ENCODE assay signal across 25 mouse cellular contexts in genomic region chr16:30280676-30281297, GRCm38 (mm10). TPM values are rescaled to one million over a fixed set of nuclear protein-coding genes. Genes with fewer than 3 reads are reported as not detected.
DNase-seq lines count a peak whose midpoint lies in the region; ATAC-seq and TF ChIP-seq lines count a peak whose summit lies in the region.
"Had no signal": no experiment of that assay in that cellular context is flagged by ENCODE, and none has a peak within 500 bp of the region (broad histone marks: within the 10 kb centered on the region; RNA-seq: fewer than 3 reads in every experiment).

No protein-coding gene starts in this region.

- peak overlapping the region; percentile 10 for H3K4me2 ChIP-seq in embryonic facial prominence, embryonic 12.5 days (replicated peaks)
- H3K4me2 ChIP-seq in limb, embryonic 12.5 days, result peak overlapping the region; percentile 42
- no peak overlapping the region for H3K4me2 ChIP-seq in hindbrain, embryonic 11.5 days (replicated peaks; ENCODE audit: low read depth, low read length)
- H3K4me2 ChIP-seq: forebrain, embryonic 13.5 days; lung, embryonic 15.5 days had no signal

- peak overlapping the region; percentile 53 for H3K4me3 ChIP-seq in E14TG2a.4 (replicated peaks; ENCODE audit: low read length)
- H3K4me3 ChIP-seq in embryonic facial prominence, embryonic 12.5 days, result no peak overlapping the region
- no peak overlapping the region for H3K4me3 ChIP-seq in limb, embryonic 12.5 days (replicated peaks)
- no peak overlapping the region for H3K4me3 ChIP-seq in hindbrain, embryonic 11.5 days (ENCODE audit: low read depth, low read length)
- H3K4me3 ChIP-seq in heart, adult 2 months, result no peak overlapping the region
- H3K4me3 ChIP-seq: forebrain, embryonic 13.5 days; gastrocnemius, adult 2 months; hindbrain, embryonic 10.5 days; lung, embryonic 15.5 days had no signal

- H3K4me1 ChIP-seq in E14TG2a.4 (replicated peaks; ENCODE audit: low read depth, low read length), result peaks cover 86% of the 10 kb centered on the region
- H3K4me1 ChIP-seq in embryonic facial prominence, embryonic 12.5 days, result peaks cover 43% of the 10 kb centered on the region
- peaks cover 53% of the 10 kb centered on the region for H3K4me1 ChIP-seq in limb, embryonic 12.5 days (replicated peaks)
- no peaks in the 10 kb centered on the region; the same call in 1 of the 2 replicates for H3K4me1 ChIP-seq in hindbrain, embryonic 11.5 days (replicated peaks; ENCODE audit: control insufficient read depth, insufficient read depth, low read length)
- peaks cover 4% of the 10 kb centered on the region for H3K4me1 ChIP-seq in heart, adult 2 months (ENCODE audit: control insufficient read depth, insufficient read depth, low read length)

- H3K9me3 ChIP-seq in E14TG2a.4 (ENCODE audit: low read length), result no peaks in the 10 kb centered on the region
- H3K9me3 ChIP-seq in embryonic facial prominence, embryonic 12.5 days, result no peaks in the 10 kb centered on the region
- H3K9me3 ChIP-seq in limb, embryonic 12.5 days, result no peaks in the 10 kb centered on the region
- H3K9me3 ChIP-seq in hindbrain, embryonic 11.5 days (ENCODE audit: control insufficient read depth, low read length), result no peaks in the 10 kb centered on the region
- H3K9me3 ChIP-seq: forebrain, embryonic 13.5 days; hindbrain, embryonic 10.5 days; lung, embryonic 15.5 days had no signal

- intact Hi-C loops in heart, adult 2 months (cut with DNase I), result no loop called here

- TF ChIP-seq CTCF in E14TG2a.4 (conservative IDR thresholded peaks at IDR 0.05; ENCODE audit: low read length), result no peak
- TF ChIP-seq CTCF in heart, adult 2 months (IDR thresholded peaks at IDR 0.05), result no peak

- H3K36me3 ChIP-seq in E14TG2a.4 (ENCODE audit: insufficient read depth, low read length), result no peaks in the 10 kb centered on the region
- no peaks in the 10 kb centered on the region for H3K36me3 ChIP-seq in embryonic facial prominence, embryonic 12.5 days
- H3K36me3 ChIP-seq in limb, embryonic 12.5 days, result no peaks in the 10 kb centered on the region
- no peaks in the 10 kb centered on the region for H3K36me3 ChIP-seq in hindbrain, embryonic 11.5 days (ENCODE audit: control insufficient read depth, insufficient read depth, low read length)
- H3K36me3 ChIP-seq in heart, adult 2 months (ENCODE audit: control insufficient read depth, insufficient read depth, low read length), result no peaks in the 10 kb centered on the region
- H3K36me3 ChIP-seq: hindbrain, embryonic 10.5 days; lung, embryonic 15.5 days had no signal

- H3K9ac ChIP-seq in embryonic facial prominence, embryonic 12.5 days, result peak overlapping the region; percentile 8; the same call in 1 of the 2 replicates
- H3K9ac ChIP-seq in limb, embryonic 12.5 days (replicated peaks), result no peak overlapping the region
- no peak overlapping the region for H3K9ac ChIP-seq in hindbrain, embryonic 11.5 days (ENCODE audit: low read depth, low read length)
- H3K9ac ChIP-seq in heart, adult 2 months (ENCODE audit: low read depth, low read length), result no peak overlapping the region
- H3K9ac ChIP-seq: forebrain, embryonic 13.5 days; lung, embryonic 15.5 days had no signal

- DNase-seq in ES-CJ7 (ENCODE audit: low read depth, low spot score), result peak; percentile 89
- DNase-seq in hindbrain, embryonic 11.5 days (ENCODE audit: low spot score), result no peak
- DNase-seq in urinary bladder, postnatal 4 days (ENCODE audit: low spot score in 2 of 2), result no peak
- no peak for DNase-seq in heart, adult 2 months
- DNase-seq: cerebellum, postnatal 14 days; gastrocnemius, adult 2 months; heart, adult 11 months; kidney, adult 8-10 months; kidney, postnatal 25 days; spleen, adult 18-20 months had no signal

- no peak for TF ChIP-seq POLR2A in heart, adult 2 months (IDR thresholded peaks at IDR 0.05; ENCODE audit: insufficient read depth, low read depth, low read length)

- no peak for TF ChIP-seq EP300 in heart, adult 2 months (IDR thresholded peaks at IDR 0.05; ENCODE audit: insufficient read depth, low read depth, low read length)

- H3K27me3 ChIP-seq in E14TG2a.4 (ENCODE audit: insufficient read depth, low read length), result peaks cover 31% of the 10 kb centered on the region
- H3K27me3 ChIP-seq in embryonic facial prominence, embryonic 12.5 days, result peaks cover 16% of the 10 kb centered on the region
- H3K27me3 ChIP-seq in limb, embryonic 12.5 days, result peaks cover 27% of the 10 kb centered on the region
- peaks cover 31% of the 10 kb centered on the region for H3K27me3 ChIP-seq in hindbrain, embryonic 11.5 days (ENCODE audit: control insufficient read depth, insufficient read depth, low read length)
- H3K27me3 ChIP-seq in heart, adult 2 months (ENCODE audit: control insufficient read depth, insufficient read depth, low read length), result peaks cover 4% of the 10 kb centered on the region; the same call in 1 of the 2 replicates

- WGBS in embryonic facial prominence, embryonic 12.5 days, result 1% methylated on average over 4 of the region's 4 CpGs
- WGBS in limb, embryonic 12.5 days, result 5% methylated on average over 4 of the region's 4 CpGs
- WGBS in hindbrain, embryonic 11.5 days, result 6% methylated on average over 4 of the region's 4 CpGs
- 36% methylated on average over 4 of the region's 4 CpGs for WGBS in heart, adult 2 months

- no peaks in the 10 kb centered on the region for H3K79me2 ChIP-seq in heart, adult 2 months (replicated peaks; ENCODE audit: control insufficient read depth, insufficient read depth, low read length)

- peak overlapping the region; percentile 73; the same call in 1 of the 2 replicates for H3K27ac ChIP-seq in embryonic facial prominence, embryonic 12.5 days
- peak overlapping the region; percentile 69 for H3K27ac ChIP-seq in limb, embryonic 12.5 days
- no peak overlapping the region for H3K27ac ChIP-seq in hindbrain, embryonic 11.5 days (ENCODE audit: low read depth, low read length)
- H3K27ac ChIP-seq in heart, adult 2 months, result no peak overlapping the region
- H3K27ac ChIP-seq: forebrain, embryonic 13.5 days; gastrocnemius, adult 2 months; hindbrain, embryonic 10.5 days; lung, embryonic 15.5 days had no signal

- no peak for ATAC-seq in embryonic facial prominence, embryonic 12.5 days (ENCODE audit: insufficient number of reproducible peaks, insufficient read depth, low FRiP score, low TSS enrichment)
- peak; percentile 28 for ATAC-seq in limb, embryonic 12.5 days (ENCODE audit: insufficient number of reproducible peaks, insufficient read depth, low FRiP score, low TSS enrichment, low read depth)
- ATAC-seq in hindbrain, embryonic 11.5 days (ENCODE audit: low FRiP score), result no peak
- ATAC-seq: forebrain, embryonic 13.5 days; inflammation-experienced regulatory T-cells, adult 6 months; Patski had no signal

RNA-seq across cellular contexts. Expression of gene Lrrc15, which starts 2.3 kb away (rescaled TPM):
- 1.1 and 1.2 TPM in 2 replicates for polyA plus RNA-seq in embryonic facial prominence, embryonic 12.5 days (2016; fragmentation: Nextera tagmentation; extraction: Ambion mirVana)
- polyA plus RNA-seq in limb, embryonic 12.5 days (2016; fragmentation: Nextera tagmentation; extraction: Ambion mirVana), result 0.84 and 0.90 TPM in 2 replicates
- polyA plus RNA-seq in hindbrain, embryonic 11.5 days (2014; fragmentation: Nextera tagmentation; extraction: Ambion mirVana), result 0.91 and 1.1 TPM in 2 replicates
- total RNA-seq in heart, adult 2 months (2021), result under 1 TPM; 0.07 to 0.08 TPM
- 0.06 and 0.09 TPM in 2 replicates for polyA plus RNA-seq in heart, adult 2 months (2012; rRNA removed)
- total RNA-seq: left cerebral cortex, adult 8-10 months; liver, adult 2 months; megakaryocyte-erythroid progenitor cell, adult 5-6 weeks had no signal
- polyA plus RNA-seq: liver, adult 2 months; Patski had no signal

RNA-seq across cellular contexts. Expression of gene Cpn2, which starts 13.5 kb away (rescaled TPM):
- polyA plus RNA-seq in embryonic facial prominence, embryonic 12.5 days (2016; fragmentation: Nextera tagmentation; extraction: Ambion mirVana), result not detected in 2 replicates
- not detected in 2 replicates for polyA plus RNA-seq in limb, embryonic 12.5 days (2016; fragmentation: Nextera tagmentation; extraction: Ambion mirVana)
- polyA plus RNA-seq in hindbrain, embryonic 11.5 days (2014; fragmentation: Nextera tagmentation; extraction: Ambion mirVana), result not detected in 2 replicates
- total RNA-seq in heart, adult 2 months (2021), result under 1 TPM; 0.10 to 0.11 TPM
- polyA plus RNA-seq in heart, adult 2 months (2012; rRNA removed), result 0.64 and 0.88 TPM in 2 replicates
- total RNA-seq: gastrocnemius, adult 2 months; left cerebral cortex, adult 8-10 months; megakaryocyte-erythroid progenitor cell, adult 5-6 weeks had no signal
- polyA plus RNA-seq: forebrain, embryonic 13.5 days; heart, embryonic 16.5 days; hindbrain, embryonic 10.5 days; inflammation-experienced regulatory T-cells, adult 6 months; lung, embryonic 15.5 days; neural tube, embryonic 11.5 days; Patski; stomach, embryonic 14.5 days; thymus, postnatal 0 days had no signal

RNA-seq across cellular contexts. Expression of gene Gp5, which starts 29.8 kb away (rescaled TPM):
- polyA plus RNA-seq in embryonic facial prominence, embryonic 12.5 days (2016; fragmentation: Nextera tagmentation; extraction: Ambion mirVana), result 1.7 and 1.9 TPM in 2 replicates
- 1.7 and 2.1 TPM in 2 replicates for polyA plus RNA-seq in limb, embryonic 12.5 days (2016; fragmentation: Nextera tagmentation; extraction: Ambion mirVana)
- 1.3 and 2.4 TPM in 2 replicates for polyA plus RNA-seq in hindbrain, embryonic 11.5 days (2014; fragmentation: Nextera tagmentation; extraction: Ambion mirVana)
- total RNA-seq in heart, adult 2 months (2021), result 1 to 10 TPM in 1 of 2 experiments, under 1 TPM in 1; 0.39 to 2.3 TPM
- polyA plus RNA-seq in heart, adult 2 months (2012; rRNA removed), result 0.61 and 1.5 TPM in 2 replicates
- total RNA-seq: gastrocnemius, adult 2 months had no signal
- polyA plus RNA-seq: inflammation-experienced regulatory T-cells, adult 6 months had no signal

Comparison
In these comparisons a context has a peak if more than half of its experiments do, and no peak if none do; other contexts are left out.
1. H3K27ac ChIP-seq: peak in embryonic facial prominence, embryonic 12.5 days (single experiment) and limb, embryonic 12.5 days (single experiment); none in hindbrain, embryonic 11.5 days (single experiment) and heart, adult 2 months (single experiment).